Comparison of ENCODE assay signal across 8 mouse cellular contexts in genomic region chr15:80014031-80014320, GRCm38 (mm10). TPM values are rescaled to one million over a fixed set of nuclear protein-coding genes. Genes with fewer than 3 reads are reported as not detected.
A peak's percentile ranks its signal among the peaks of the same experiment; 100 is the strongest.
DNase-seq lines count a peak whose midpoint lies in the region; ATAC-seq and TF ChIP-seq lines count a peak whose summit lies in the region.

No protein-coding gene starts in this region.

- peak overlapping the region; percentile 97 for H3K27ac ChIP-seq in kidney, adult 2 months (ENCODE audit: insufficient read depth, low read depth, low read length)
- peak overlapping the region; percentile 82 for H3K27ac ChIP-seq in brown adipose tissue, adult 24 weeks (replicated peaks; ENCODE audit: low read depth, low read length)
- H3K27ac ChIP-seq in hindbrain, embryonic 11.5 days (ENCODE audit: low read depth, low read length): no peak overlapping the region
- H3K27ac ChIP-seq in midbrain, embryonic 10.5 days (replicated peaks): peak overlapping the region; percentile 61

- H3K4me2 ChIP-seq in hindbrain, embryonic 11.5 days (replicated peaks; ENCODE audit: low read depth, low read length): peak overlapping the region; percentile 52

- H3K9ac ChIP-seq in hindbrain, embryonic 11.5 days (ENCODE audit: low read depth, low read length): peak overlapping the region; percentile 33; the same call in 1 of the 2 replicates

- no peaks in the 10 kb centered on the region for H3K36me3 ChIP-seq in kidney, adult 2 months (ENCODE audit: control insufficient read depth, insufficient read depth, low read length)
- no peaks in the 10 kb centered on the region for H3K36me3 ChIP-seq in hindbrain, embryonic 11.5 days (ENCODE audit: control insufficient read depth, insufficient read depth, low read length)
- no peaks in the 10 kb centered on the region for H3K36me3 ChIP-seq in midbrain, embryonic 10.5 days

- no peak for TF ChIP-seq POLR2A in kidney, adult 2 months (IDR thresholded peaks at IDR 0.05; ENCODE audit: low read depth, low read length)

- no peak for DNase-seq in kidney, adult 2 months
- DNase-seq in kidney, postnatal 10 days: no peak
- DNase-seq in hindbrain, embryonic 11.5 days (ENCODE audit: low spot score): no peak
- no peak for DNase-seq in midbrain, embryonic 10.5 days (ENCODE audit: low spot score)
- no peak for DNase-seq in layer of hippocampus, adult 9-11 months
- no peak for DNase-seq in right cerebral cortex, postnatal 4 days
- no peak for DNase-seq in adrenal gland, adult (ENCODE audit: inconsistent age in 2 of 2, low spot score in 1 of 2)

- no peaks in the 10 kb centered on the region for H3K9me3 ChIP-seq in hindbrain, embryonic 11.5 days (ENCODE audit: control insufficient read depth, low read length)
- no peaks in the 10 kb centered on the region for H3K9me3 ChIP-seq in midbrain, embryonic 10.5 days (replicated peaks)

- no peak for ATAC-seq in hindbrain, embryonic 11.5 days (ENCODE audit: low FRiP score)

- WGBS in kidney, adult 2 months: under 1% methylated on average over 37 of the region's 37 CpGs
- WGBS in hindbrain, embryonic 11.5 days: 0% methylated on average over 27 of the region's 37 CpGs
- WGBS in midbrain, embryonic 10.5 days: under 1% methylated on average over 37 of the region's 37 CpGs

- peak overlapping the region; percentile 76 for H3K4me3 ChIP-seq in kidney, adult 2 months (ENCODE audit: insufficient read depth, low read depth, low read length)
- peak overlapping the region; percentile 92 for H3K4me3 ChIP-seq in brown adipose tissue, adult 24 weeks (ENCODE audit: insufficient read depth, low read depth, low read length)
- peak overlapping the region; percentile 52 for H3K4me3 ChIP-seq in hindbrain, embryonic 11.5 days (ENCODE audit: low read depth, low read length)
- H3K4me3 ChIP-seq in midbrain, embryonic 10.5 days: peak overlapping the region; percentile 79

- TF ChIP-seq CTCF in kidney, adult 2 months (conservative IDR thresholded peaks at IDR 0.05; ENCODE audit: insufficient read depth, insufficient read length, low read depth, low read length): no peak

- H3K4me1 ChIP-seq in kidney, adult 2 months (ENCODE audit: control insufficient read depth, insufficient read depth, low read length): peaks cover 11% of the 10 kb centered on the region
- H3K4me1 ChIP-seq in brown adipose tissue, adult 24 weeks (ENCODE audit: control insufficient read depth, insufficient read depth, insufficient read length, low read length): no peaks in the 10 kb centered on the region; the same call in 1 of the 2 replicates
- H3K4me1 ChIP-seq in hindbrain, embryonic 11.5 days (replicated peaks; ENCODE audit: control insufficient read depth, insufficient read depth, low read length): peaks cover 18% of the 10 kb centered on the region
- H3K4me1 ChIP-seq in midbrain, embryonic 10.5 days: peaks cover 36% of the 10 kb centered on the region

- no peaks in the 10 kb centered on the region for H3K27me3 ChIP-seq in kidney, adult 2 months (replicated peaks; ENCODE audit: control insufficient read depth, insufficient read depth, low read length)
- peaks cover 61% of the 10 kb centered on the region for H3K27me3 ChIP-seq in hindbrain, embryonic 11.5 days (ENCODE audit: control insufficient read depth, insufficient read depth, low read length)
- peaks cover 81% of the 10 kb centered on the region for H3K27me3 ChIP-seq in midbrain, embryonic 10.5 days (ENCODE audit: low read depth, poor library complexity, severe bottlenecking)

RNA-seq across cellular contexts. Expression of gene Pdgfb, which starts 0.8 kb away (rescaled TPM):
- polyA plus RNA-seq in kidney, adult 2 months (2012; rRNA removed): 32.2 and 33.4 TPM in 2 replicates
- 9.8 and 13.0 TPM in 2 replicates for polyA plus RNA-seq in brown adipose tissue, adult 24 weeks (2012; ENCODE audit: insufficient read depth, insufficient read length, missing spikeins)
- 1.9 and 2.2 TPM in 2 replicates for polyA plus RNA-seq in hindbrain, embryonic 11.5 days (2014; fragmentation: Nextera tagmentation; extraction: Ambion mirVana)
- polyA plus RNA-seq in midbrain, embryonic 10.5 days (2016; fragmentation: Nextera tagmentation; extraction: Ambion mirVana): 1.4 and 1.7 TPM in 2 replicates

RNA-seq across cellular contexts. Expression of gene Cbx7, which starts 43.1 kb away (rescaled TPM):
- polyA plus RNA-seq in kidney, adult 2 months (2012; rRNA removed): 41.3 and 44.1 TPM in 2 replicates
- polyA plus RNA-seq in brown adipose tissue, adult 24 weeks (2012; ENCODE audit: insufficient read depth, insufficient read length, missing spikeins): 6.8 and 7.1 TPM in 2 replicates
- polyA plus RNA-seq in hindbrain, embryonic 11.5 days (2014; fragmentation: Nextera tagmentation; extraction: Ambion mirVana): 1.7 and 2.2 TPM in 2 replicates
- 2.9 and 3.5 TPM in 2 replicates for polyA plus RNA-seq in midbrain, embryonic 10.5 days (2016; fragmentation: Nextera tagmentation; extraction: Ambion mirVana)
